Mouse (Mus musculus) frontal cortex, postnatal 10 days (tissue): ENCODE measurements around the gene Wbp1l.

Source experiments
- DNase-seq, 2 experiments: peaks; one replicate each; pipeline ENCODE4 v3.0.0; 2022; ENCODE audit warnings: low spot score in 2 of 2, mixed read lengths in 1 of 2

The Wbp1l gene

DNA sequence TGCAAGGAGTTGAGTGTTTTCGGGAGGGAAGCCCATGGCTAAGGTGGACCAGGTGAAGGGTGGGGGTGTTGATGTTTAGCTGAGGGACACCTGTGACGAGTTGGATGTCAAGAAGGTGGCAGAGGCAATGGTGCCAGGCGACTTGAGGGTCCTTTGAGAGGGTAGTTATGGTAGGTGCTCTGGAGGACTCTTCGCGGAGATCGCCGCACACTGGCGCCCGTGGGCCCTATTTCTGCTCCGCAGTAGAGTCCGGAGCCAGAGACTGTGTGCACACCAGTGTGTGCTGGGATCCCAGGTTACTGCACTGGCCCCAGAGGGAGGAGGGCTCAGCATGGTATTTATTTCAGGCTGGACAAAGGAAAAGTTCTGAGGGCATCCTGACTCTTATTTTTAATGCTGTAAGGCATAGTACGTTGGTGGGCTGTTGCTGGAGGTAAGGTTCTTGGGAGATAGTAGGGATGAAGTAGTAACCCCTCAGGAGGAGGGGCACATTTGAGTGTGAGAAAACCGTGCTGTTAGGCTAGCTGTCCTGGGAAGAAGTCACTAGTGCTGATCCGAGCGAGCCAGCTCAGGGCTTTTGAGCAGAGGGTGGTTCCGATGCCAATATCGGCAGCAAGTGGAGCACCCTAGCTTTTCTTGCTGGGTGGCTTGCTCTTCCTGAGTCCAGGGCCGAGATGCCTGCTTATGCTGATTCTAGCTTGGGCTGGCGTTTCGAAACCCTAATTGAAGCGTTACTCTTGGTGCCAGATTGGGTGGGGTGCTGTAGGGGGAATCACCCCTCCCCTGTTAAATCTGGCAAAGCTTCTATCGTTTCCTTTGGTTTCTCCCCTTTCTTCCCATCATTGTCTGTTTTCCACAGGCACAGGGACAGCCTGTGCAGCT lies 732 bp downstream of the Wbp1l start:
- no peak for DNase-seq

DNA sequence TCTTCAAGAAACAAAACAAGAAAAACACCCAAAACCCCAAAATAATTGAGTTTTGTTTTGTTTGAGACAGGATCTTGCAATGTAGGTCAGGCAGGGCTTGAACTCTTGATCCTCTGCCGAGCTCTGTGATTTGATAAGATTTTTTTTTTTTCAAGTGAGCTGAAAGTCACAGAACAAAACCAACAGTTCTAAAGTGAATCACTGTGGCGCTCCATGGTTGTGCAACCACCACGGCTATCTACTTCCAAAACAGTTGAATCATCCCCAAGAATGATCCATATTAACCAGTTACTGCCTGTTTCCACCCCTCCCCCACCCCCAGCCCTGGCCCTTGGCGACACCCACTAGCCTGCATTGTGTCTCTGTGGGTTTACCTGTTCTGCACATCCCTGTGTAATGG lies 1.5 kb downstream of the Wbp1l start:
- no peak for DNase-seq

DNA sequence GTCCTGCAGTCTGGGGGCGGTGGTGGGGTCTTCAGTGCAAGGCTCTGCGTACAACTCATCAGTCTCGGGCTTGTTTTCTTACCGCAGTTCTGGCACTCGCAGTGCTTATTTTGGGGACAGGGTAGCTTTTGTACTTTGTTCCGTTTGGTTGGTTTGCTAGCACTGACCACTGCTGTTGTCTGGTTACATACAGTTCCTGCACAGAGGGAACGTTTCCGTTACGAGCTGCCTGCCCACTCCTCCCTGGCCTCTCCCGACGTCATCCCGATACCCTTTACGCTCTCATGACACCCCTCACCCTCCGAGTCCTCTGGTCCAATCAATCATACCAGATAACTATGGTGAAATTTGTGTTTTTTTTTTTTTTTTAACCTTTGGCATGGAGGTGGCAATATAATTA lies 2.6 kb downstream of the Wbp1l start:
- no peak for DNase-seq

DNA sequence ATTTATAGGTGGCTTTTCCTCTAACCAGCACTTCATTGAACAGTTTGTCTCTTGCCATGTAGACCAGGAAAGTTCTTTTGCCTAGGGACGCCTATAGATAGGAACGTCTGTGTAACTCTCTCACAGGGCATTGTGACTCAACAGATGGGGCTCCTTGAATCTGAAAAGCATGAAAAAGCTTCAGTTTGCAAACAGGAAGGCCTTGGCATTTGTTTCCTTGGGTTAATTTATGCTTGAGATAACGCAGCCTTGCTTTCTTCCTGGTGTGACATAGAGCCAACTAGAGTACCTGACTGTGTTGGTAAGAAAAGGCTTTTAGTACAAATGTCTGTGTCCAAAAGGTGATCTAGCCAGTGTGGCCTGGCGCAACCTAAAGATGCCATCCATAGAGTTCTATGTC lies 3.5 kb downstream of the Wbp1l start:
- no peak for DNase-seq

DNA sequence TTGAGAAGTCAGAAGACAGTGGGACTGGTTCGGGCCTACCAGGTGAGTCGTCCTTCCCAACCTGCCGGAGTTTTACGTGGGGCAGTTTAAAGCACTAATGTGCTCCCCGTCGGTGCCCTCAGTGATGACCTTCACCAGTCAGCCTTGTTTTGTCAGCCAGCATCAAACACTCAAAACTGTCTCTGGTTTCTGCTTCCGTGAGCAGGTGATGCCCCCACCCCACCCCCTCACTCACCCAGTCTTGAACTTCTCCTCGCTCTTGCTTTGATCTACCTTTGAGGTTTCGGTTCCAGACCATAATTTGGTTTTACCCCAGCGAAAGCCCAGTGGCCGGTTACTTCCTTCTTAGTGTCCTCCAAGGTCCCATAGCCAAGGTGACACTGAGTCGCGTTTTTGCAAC lies 7.8 kb downstream of the Wbp1l start:
- no peak for DNase-seq

DNA sequence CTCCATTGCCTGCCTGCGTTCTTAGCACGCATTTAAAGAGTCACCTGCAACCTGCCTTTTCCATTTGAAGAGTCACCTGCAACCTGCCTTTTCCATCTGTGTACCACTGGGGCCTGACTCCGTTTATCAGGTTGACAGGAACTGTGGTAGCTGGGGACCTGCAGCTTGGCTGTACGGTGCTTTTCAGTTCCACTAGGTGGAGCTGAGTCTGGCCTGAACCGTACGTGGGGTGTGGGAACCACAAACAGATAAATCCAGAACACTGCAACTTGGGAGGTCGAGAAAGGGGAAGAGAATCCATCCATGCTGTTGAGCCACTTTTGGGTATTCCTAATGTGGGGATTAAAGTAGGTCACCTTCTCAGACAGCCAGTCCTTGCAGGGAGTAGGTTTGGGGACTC lies 8.5 kb downstream of the Wbp1l start:
- no peak for DNase-seq

DNA sequence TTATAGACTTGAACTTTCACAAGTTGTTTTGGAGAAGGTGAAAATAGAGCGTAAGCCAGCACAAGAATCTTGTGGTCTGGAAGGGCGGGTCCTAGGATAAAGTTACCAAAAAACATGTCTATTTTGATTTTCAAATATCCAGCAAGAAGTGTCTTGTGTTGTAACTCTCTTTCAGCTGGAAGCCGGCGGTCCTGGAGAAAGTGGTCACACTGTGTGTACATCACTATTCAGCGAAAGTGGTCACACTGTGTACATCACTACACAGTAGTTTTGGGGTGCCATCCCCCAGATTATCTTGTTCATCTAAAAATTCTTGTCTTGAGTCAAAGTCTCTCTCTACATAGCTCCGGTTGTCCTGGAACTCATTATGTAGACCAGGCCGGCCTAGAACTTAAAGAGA lies 9.3 kb downstream of the Wbp1l start:
- no peak for DNase-seq

DNA sequence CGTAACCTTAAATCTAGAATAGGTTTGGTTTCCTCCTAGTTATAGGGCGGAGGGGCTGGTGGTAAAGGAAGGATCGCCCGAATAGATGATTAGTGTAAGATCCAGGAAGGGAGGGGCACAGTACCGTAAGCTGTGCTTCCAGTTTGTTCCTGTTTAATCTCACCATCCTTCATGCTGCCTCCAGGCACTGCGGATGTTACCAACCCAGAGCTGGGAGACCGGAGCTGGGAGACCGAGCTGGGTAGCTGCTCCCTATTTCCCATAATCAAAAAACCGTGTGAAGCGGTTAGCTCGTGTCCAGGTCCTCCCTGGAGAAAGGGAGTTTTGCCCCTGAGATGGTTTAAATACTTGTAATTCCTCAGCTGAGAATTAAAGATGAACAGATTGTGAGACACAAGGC lies 17.5 kb downstream of the Wbp1l start:
- DNase-seq, result no peak

DNA sequence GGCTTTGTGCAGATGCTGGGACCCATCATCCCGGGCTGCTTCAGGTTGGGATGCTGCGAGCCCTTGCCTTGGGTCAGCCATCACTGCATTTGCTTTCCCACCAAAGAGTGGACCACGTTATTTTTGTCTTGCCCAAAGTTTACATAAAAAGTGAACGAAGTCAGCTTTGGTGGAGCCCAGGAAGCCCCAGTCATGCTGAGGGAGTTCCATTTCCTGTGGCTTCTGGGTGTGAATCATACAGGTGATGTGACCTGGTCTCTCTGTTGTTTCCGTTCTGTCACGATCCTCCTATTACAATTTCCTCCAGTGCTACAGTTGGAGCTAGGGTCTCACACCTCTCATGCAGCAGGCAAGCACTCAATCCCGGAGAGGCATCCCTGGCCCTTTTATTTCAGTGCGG lies 18.5 kb downstream of the Wbp1l start:
- no peak for DNase-seq

DNA sequence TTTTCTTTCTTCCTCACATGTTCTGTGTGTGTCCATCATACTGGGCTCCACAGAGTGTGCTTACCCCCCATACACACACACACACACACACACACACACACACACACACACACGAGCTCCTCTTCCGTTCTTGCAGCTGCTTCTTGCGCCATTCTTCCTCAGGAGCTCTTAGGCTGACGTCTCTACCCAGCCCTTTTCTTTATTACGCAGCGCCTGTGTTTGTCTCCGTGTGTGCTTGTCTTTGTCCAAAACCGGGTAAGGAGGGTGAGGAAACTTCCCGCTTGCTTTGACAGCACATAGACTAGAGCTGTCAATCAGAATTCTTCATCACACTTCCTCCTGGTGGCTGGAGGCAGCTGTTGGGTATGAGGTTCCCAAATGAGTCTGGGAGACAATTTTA lies 19.4 kb downstream of the Wbp1l start:
- DNase-seq, result no peak

DNA sequence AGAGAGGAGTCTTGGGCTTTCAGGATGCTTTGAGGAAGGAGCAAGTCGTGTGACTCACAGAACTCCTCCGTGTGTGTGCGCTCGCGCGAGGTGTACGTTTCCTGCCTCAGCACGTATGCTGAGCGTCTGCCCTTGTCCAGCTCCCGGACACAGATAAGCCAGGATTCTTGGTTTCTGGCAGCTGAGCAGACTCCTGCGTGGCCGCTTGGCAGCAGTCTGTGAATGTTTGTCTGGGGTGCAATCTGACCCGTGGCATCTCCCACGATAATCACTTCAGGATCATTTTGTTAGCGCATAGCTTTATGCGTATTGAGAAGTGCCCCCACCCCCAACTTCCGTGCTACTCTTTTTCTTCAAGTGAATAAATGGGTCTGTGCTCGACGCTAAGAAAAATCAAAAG lies 20.1 kb downstream of the Wbp1l start:
- DNase-seq, result no peak

DNA sequence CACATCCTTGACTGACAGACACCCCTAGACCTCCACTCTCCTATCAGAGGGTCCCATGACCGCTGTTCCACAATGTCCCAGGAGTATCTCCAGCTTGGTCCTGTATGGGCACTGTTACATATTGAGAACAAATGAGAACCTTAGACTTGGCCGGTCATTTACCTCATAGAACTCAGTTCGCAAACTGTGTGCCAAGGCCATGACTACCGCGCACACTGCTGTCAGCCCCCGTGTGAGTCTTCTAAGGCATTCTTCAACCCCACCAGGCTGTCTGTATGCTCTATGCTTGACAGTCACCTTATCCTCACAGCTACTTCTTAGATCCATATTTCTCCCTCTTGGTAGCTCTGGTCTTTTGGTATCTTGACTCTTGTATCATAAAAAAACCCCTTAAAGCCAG lies 20.6 kb downstream of the Wbp1l start:
- no peak for DNase-seq

DNA sequence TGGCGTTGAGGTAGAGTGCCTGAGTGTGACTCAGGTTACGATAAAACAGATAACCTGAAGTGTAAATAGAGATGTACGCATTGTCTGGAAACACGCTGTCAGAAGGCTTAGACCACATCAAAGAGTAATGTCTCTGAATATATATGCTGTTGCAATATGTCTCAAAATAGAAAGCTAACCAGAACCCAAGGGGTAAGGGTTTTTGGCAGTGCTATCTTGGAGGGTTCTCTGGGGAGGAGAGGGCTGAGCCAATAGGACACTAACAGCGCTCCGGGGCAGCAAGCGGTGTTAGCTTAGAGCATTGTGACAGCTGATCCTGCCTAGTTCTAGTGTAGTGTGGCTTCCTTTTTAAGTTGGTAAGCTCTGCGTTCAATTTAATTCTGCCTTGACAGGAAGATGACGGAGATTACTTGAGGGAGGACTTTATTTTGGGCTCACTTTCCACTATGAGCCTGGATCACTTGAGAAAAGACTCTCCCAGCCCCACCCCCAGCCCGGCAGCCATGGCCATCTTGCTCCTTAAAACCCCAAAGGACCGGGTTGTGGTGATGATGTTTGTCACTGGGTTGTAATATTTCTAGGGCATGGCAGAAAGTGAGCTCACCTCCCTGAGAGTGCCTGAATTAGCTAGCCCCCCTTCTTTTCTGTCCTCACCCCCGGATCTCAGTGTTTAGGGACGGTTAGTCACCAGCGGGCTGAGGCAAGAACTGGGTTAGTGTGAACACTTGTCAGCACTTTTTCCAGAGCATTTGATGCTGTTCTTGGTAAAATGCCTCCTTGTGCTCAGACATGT lies 21.3 kb downstream of the Wbp1l start:
- DNase-seq, result no peak

DNA sequence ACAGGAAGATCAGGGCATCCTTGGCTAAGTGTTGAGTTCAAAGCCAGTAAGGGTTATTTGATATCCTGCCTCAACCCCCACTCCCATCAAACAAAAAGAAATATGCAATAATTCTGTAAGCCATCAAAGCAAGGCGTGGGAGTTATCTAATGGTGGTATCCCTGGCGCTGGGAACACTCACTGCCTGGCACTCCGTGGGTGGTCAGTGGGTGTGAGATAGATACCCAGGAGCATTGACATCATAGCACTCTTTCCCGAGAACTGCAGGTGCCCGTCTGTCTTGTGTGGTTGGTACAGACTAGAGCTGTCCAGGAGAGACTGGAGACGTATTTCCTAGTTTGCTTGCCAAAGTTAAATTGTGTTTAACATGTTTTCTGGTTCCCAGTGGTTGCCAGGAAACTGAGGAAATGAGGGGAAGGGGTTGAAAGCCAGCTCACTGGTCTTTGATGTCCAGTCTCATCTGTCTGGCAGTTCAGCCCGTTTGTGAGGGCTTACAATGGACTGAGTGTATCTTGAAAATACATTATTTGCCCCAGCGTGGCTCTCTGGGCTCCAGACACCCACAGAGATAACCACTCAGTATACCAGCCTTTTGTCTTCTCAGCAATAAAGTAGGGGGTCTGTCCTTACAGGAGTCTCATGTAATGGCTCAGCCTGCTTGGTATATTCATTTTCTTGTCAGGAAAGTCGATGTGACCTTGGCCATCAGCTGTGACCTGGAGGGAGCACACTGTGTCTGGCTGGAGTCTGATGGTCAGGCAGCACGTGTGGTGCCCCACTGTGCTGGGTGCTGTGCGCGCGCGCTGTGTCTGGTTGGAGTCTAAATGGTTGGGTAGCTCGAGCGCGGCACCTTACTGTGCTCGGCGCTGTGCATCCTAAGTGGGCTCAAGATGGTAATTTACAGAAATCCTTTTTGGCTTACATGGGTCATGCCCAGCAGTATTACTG lies 22.6 kb downstream of the Wbp1l start:
- no peak for DNase-seq

DNA sequence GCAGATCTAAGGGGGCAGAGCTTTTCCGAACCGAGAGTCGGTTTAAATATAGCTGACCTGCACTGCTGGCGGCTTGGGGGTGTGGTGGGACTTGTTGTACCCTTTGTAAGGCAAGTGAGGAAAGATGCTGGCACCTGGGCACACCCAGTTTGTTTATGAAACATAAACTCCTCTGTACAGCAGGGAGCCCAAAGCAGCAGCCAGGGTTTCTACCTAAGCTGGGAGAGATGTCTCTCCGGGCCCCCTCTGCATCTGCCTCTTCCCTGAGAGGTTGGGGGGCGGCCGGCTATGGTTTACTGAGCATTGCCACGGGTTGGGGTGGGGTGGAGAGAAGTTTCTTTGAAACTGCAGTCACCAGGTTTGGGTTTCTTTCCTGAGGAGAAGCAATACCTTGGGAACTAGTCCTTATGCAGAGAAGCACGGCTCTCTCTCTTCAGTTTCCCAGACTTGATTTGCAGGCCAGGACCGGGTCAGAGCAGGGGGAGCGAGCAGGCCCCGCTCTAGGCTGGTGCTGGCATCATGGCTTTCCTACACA lies 23.8 kb downstream of the Wbp1l start:
- DNase-seq, result no peak

DNA sequence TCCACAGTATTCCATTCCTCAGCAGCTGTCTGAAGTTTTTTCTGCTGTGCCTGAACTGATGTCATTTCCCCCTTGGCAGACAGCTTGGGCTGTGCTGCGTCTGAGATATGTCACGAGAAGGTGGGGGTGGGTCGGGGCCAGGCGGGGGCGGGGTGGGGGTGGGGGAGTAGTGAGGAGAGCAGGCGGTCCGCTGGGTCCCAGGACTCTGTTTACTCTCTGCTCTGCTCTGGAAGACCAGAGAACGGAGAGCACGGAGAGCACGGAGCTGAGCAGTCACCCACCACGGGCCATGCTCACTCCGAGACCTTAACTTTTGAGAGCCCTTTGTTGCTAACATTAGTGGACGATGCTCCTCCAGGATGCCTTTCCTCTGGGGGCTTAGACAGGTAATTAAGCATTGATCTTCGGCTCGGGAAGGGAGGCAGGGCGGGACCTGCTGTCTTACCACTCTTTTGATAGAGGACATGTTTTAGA lies 24.3 kb downstream of the Wbp1l start:
- DNase-seq, result no peak

DNA sequence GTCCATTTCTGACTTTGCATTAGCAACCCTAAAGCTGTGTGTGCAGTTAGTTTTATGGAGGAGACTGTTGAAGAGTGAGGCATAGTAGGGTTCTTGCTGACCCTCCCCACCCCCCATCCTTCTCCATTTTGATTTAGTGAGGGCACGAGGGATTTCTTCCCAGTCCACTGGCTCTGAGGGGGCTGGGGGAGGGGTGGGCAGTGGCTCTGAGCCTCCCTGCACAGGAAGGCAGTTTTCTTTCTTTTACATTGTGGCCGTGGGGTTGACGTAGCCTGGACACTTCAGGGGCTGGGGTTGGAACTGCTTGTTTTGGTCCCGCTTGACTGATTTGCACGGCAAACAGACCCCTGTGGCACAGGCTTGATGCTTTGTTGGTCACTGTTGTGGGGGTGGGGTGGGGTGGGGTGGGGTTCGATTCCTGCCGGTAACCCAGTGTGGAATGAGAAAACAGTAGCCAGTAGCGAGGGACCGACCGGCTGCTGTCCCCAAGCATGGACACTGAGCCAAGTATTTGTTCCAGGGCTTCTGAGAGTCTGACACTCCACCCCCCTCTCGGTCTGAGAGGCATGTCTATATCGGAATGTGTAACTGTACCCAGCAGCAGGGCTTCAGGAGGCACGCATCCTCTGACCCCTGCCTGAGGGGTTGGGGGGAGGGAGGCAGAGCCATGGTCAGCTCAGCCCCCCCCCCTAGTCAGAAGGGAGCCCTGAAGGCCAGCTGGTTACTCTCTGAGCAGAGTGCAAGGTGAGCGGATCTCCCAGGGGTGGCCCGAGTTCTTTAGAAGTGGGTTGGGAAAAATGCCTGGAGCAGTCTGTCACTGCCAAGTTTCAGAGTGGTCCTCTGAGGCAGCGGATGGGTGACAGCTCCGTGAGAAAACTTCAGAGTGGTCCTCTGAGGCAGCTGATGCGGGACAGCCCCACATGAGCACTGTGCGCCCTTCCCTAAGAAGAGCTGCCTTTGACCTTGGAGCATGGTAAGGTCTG lies 25.2 kb downstream of the Wbp1l start:
- DNase-seq, result no peak

DNA sequence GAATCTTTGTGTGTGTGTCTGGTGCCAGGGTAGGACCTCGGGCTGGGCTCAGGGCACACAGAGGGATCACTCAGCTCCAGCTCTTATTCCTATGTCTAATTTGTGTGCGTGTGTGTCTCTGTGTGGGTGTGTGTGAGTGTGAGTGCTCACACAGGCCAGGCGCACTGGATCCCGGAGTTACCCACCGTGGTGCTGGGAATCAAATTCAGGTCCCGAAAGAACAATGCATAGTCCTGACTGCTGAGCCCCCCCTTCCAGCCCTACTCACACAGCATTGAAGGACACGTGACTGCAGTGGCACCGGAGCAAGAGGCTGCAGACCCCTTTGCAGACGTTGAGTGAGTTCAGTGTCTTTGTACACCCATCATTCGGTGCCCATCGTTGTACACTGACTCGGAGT lies 26.1 kb downstream of the Wbp1l start:
- DNase-seq, result no peak

DNA sequence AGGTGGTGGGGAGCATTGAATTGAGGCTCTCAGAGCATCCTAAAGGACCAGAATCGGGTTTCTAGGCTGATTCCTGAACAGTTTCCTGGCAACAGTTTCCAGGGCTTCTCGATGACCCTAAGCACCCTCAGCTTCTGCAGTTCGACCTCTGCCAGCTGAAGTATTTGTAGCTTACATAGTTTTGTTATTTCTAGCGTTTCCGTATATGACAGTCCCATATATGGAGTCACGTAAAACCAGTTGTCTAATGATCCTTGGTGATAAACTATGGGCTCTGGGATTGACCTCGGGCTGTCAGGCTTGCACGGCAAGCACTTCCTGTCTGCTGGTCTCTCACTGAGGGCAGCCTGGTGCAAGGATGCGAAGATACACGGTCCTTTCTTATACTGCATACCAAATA lies 26.6 kb downstream of the Wbp1l start:
- no peak for DNase-seq

DNA sequence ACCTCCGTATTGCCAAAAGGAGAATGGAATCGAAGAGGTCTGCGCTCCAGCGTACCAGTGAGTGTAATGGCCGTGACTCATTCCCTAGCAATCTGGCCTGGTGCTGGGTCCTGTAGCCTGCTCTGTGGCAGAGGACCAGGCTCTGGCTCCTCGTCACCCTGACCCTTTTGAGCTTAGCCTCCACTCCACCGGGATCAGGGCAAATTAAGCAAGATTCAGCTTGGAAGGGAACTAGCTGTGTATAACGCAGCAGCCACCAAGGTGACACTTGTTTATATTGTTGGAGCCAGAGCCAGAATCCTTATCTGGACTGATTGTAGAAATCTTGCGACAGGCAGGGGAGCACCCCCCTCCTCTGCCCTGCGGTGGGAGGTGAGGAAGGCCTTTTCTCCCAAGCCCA lies 29.5 kb downstream of the Wbp1l start:
- no peak for DNase-seq
